Mouse (Mus musculus) olfactory bulb, adult 2 months (tissue): Measurements from ENCODE around the gene Nol8.

ENCODE experiments used
- CTCF ChIP-seq: fragments of 200-500 bp; IDR thresholded peaks from 2 replicates; pipeline ENCODE4 v1.5.1; 2012; ENCODE audit warnings: low read depth, mild to moderate bottlenecking, low read length, moderate library complexity; ENCODE audit not compliant: insufficient read depth
- POLR2A ChIP-seq: fragments of 200-500 bp; IDR thresholded peaks from 2 replicates; pipeline ENCODE4 v1.6.1; 2012; ENCODE audit warnings: mild to moderate bottlenecking, low read depth, low read length, moderate library complexity; ENCODE audit not compliant: insufficient read depth

DNA sequence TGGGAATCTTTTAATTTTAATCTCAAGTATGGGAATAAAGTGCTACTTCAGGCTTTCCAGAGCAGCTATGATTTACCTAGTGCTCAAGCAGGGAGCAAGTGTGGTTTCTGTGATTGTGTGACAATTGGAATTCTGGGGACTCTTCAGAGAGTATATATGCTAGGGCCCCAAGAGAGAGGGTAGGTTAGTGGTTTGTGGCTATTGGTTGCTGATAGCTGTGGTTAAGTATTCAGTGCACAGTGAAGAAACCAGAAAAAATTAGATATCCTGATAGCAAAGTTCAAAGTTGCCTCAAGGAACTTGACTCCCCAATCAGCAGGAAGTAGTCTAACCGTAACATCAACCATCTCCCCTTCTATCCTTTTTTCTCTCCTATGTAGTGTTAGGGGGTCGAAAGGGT is 24.9 kb downstream of the Nol8 start:
- TF ChIP-seq POLR2A (no peak), CTCF (no peak)
